In the genomic region with DNA sequence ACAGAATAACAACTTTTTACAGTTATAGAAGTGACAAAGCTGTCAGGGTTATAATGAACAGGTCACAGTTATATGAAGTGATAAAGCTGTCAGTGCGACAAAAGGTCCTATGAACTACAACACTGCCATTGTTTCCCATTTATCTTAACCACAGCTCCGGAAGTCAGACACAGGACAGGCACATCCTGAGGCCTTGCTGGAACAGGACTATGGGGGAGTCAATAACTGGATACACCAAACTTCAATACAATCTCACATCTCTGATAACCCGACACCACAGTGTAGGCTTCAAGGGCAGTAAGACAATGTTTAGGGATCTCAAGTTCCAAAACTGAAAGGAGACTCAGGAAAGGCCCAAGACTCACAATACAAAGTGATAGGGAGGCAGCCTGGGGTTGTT, we compare ENCODE assay signal across 15 mouse cellular contexts. TPM values are rescaled to one million over a fixed set of nuclear protein-coding genes. Genes with fewer than 3 reads are reported as not detected.
DNase-seq lines count a peak whose midpoint lies in the region; ATAC-seq and TF ChIP-seq lines count a peak whose summit lies in the region.
"Had no signal": no experiment of that assay in that cellular context is flagged by ENCODE, and none has a peak within 500 bp of the region (broad histone marks: within the 10 kb centered on the region; RNA-seq: fewer than 3 reads in every experiment).

No protein-coding gene starts in this region.

- H3K36me3 ChIP-seq in kidney, adult 2 months (ENCODE audit: control insufficient read depth, insufficient read depth, low read length): no peaks in the 10 kb centered on the region; the same call in 1 of the 2 replicates
- no peaks in the 10 kb centered on the region for H3K36me3 ChIP-seq in midbrain, embryonic 11.5 days (ENCODE audit: control insufficient read depth, insufficient read depth, low read length)
- H3K36me3 ChIP-seq in midbrain, embryonic 10.5 days: no peaks in the 10 kb centered on the region
- H3K36me3 ChIP-seq: forebrain, embryonic 10.5 days had no signal

- H3K4me2 ChIP-seq in midbrain, embryonic 11.5 days: no peak overlapping the region
- H3K4me2 ChIP-seq: kidney, embryonic 15.5 days; limb, embryonic 13.5 days had no signal

- no peak overlapping the region for H3K4me3 ChIP-seq in kidney, adult 2 months (ENCODE audit: insufficient read depth, low read depth, low read length)
- no peak overlapping the region for H3K4me3 ChIP-seq in midbrain, embryonic 11.5 days (ENCODE audit: low read depth, low read length)
- H3K4me3 ChIP-seq in midbrain, embryonic 10.5 days: no peak overlapping the region
- H3K4me3 ChIP-seq: forebrain, embryonic 10.5 days; kidney, embryonic 15.5 days; limb, embryonic 13.5 days; myocyte had no signal

- H3K9me3 ChIP-seq in midbrain, embryonic 11.5 days (ENCODE audit: control insufficient read depth, low read length): no peaks in the 10 kb centered on the region
- H3K9me3 ChIP-seq in midbrain, embryonic 10.5 days (replicated peaks): no peaks in the 10 kb centered on the region
- H3K9me3 ChIP-seq: forebrain, embryonic 10.5 days; kidney, embryonic 15.5 days; limb, embryonic 13.5 days had no signal

- no peak overlapping the region for H3K27ac ChIP-seq in kidney, adult 2 months (ENCODE audit: insufficient read depth, low read depth, low read length)
- H3K27ac ChIP-seq in midbrain, embryonic 11.5 days (ENCODE audit: low read depth, low read length): no peak overlapping the region
- H3K27ac ChIP-seq in midbrain, embryonic 10.5 days (replicated peaks): no peak overlapping the region
- H3K27ac ChIP-seq: forebrain, embryonic 10.5 days; kidney, embryonic 15.5 days; limb, embryonic 13.5 days had no signal

- TF ChIP-seq CTCF in kidney, adult 2 months (conservative IDR thresholded peaks at IDR 0.05; ENCODE audit: insufficient read depth, insufficient read length, low read depth, low read length): no peak

- 73% methylated on average over 3 of the region's 3 CpGs for WGBS in kidney, adult 2 months
- WGBS in midbrain, embryonic 11.5 days: 92% methylated on average over 3 of the region's 3 CpGs
- 90% methylated on average over 3 of the region's 3 CpGs for WGBS in midbrain, embryonic 10.5 days

- no peaks in the 10 kb centered on the region for H3K27me3 ChIP-seq in kidney, adult 2 months (replicated peaks; ENCODE audit: control insufficient read depth, insufficient read depth, low read length)
- no peaks in the 10 kb centered on the region for H3K27me3 ChIP-seq in midbrain, embryonic 11.5 days (ENCODE audit: control insufficient read depth, insufficient read depth, low read length)
- H3K27me3 ChIP-seq in midbrain, embryonic 10.5 days (ENCODE audit: low read depth, poor library complexity, severe bottlenecking): no peaks in the 10 kb centered on the region
- H3K27me3 ChIP-seq: CH12.LX; kidney, embryonic 15.5 days; limb, embryonic 13.5 days had no signal

- ATAC-seq in midbrain, embryonic 11.5 days (ENCODE audit: low FRiP score): no peak

- DNase-seq in kidney, adult 2 months: peak; percentile 31
- DNase-seq in kidney, adult 18-20 months: no peak
- DNase-seq in midbrain, embryonic 11.5 days (ENCODE audit: low spot score, missing footprints): peak; percentile 39
- no peak for DNase-seq in midbrain, embryonic 10.5 days (ENCODE audit: low spot score)
- DNase-seq in lung, postnatal 10 days: peak; percentile 22
- no peak for DNase-seq in gastrocnemius, adult 18-20 months (ENCODE audit: low spot score)
- no peak for DNase-seq in adrenal gland, adult 18-20 months (ENCODE audit: low spot score in 2 of 2)
- DNase-seq: cerebellum, adult 8-10 months; right cerebral cortex, postnatal 14 days; thymus, postnatal 36 days had no signal

- H3K4me1 ChIP-seq in kidney, adult 2 months (ENCODE audit: control insufficient read depth, insufficient read depth, low read length): 0 out of 2 replicates have a peak, but pooled peaks cover 7% of the 10 kb centered on the region
- no peaks in the 10 kb centered on the region for H3K4me1 ChIP-seq in midbrain, embryonic 11.5 days (ENCODE audit: control insufficient read depth, insufficient read depth, low read length)
- no peaks in the 10 kb centered on the region for H3K4me1 ChIP-seq in midbrain, embryonic 10.5 days
- H3K4me1 ChIP-seq: limb, embryonic 13.5 days had no signal

- no peak overlapping the region for H3K9ac ChIP-seq in midbrain, embryonic 11.5 days (ENCODE audit: low read length)
- H3K9ac ChIP-seq: kidney, embryonic 15.5 days; limb, embryonic 13.5 days had no signal

- no peak for TF ChIP-seq POLR2A in kidney, adult 2 months (IDR thresholded peaks at IDR 0.05; ENCODE audit: low read depth, low read length)

RNA-seq across cellular contexts. Expression of a gene that starts 45.1 kb away (rescaled TPM):
- polyA plus RNA-seq in kidney, adult 2 months (2012; rRNA removed): 42.1 and 55.5 TPM in 2 replicates
- 7.3 and 9.2 TPM in 2 replicates for polyA plus RNA-seq in midbrain, embryonic 11.5 days (2014; fragmentation: Nextera tagmentation; extraction: Ambion mirVana)
- 5.1 and 5.2 TPM in 2 replicates for polyA plus RNA-seq in midbrain, embryonic 10.5 days (2016; fragmentation: Nextera tagmentation; extraction: Ambion mirVana)
- total RNA-seq in gastrocnemius, adult 18-20 months (2021): 100 to 1,000 TPM; 141 to 168 TPM
- 10 to 100 TPM; 87.5 to 91.4 TPM for total RNA-seq in adrenal gland, adult 18-20 months (2021)

Comparison
In these comparisons a context has a peak if more than half of its experiments do, and no peak if none do; other contexts are left out.
1. DNase-seq: peak in kidney, adult 2 months (single experiment), midbrain, embryonic 11.5 days (single experiment) and lung, postnatal 10 days (single experiment); none in kidney, adult 18-20 months (single experiment), midbrain, embryonic 10.5 days (single experiment), gastrocnemius, adult 18-20 months (single experiment) and adrenal gland, adult 18-20 months (0 of 2).